Mouse (Mus musculus): ENCODE results near the gene Nfyc. TPM values are rescaled to one million over a fixed set of nuclear protein-coding genes. Genes with fewer than 3 reads are reported as not detected.

Gene Nfyc
- polyA plus RNA-seq, 1 experiment from 2014 or later: 44.8 TPM

DNA sequence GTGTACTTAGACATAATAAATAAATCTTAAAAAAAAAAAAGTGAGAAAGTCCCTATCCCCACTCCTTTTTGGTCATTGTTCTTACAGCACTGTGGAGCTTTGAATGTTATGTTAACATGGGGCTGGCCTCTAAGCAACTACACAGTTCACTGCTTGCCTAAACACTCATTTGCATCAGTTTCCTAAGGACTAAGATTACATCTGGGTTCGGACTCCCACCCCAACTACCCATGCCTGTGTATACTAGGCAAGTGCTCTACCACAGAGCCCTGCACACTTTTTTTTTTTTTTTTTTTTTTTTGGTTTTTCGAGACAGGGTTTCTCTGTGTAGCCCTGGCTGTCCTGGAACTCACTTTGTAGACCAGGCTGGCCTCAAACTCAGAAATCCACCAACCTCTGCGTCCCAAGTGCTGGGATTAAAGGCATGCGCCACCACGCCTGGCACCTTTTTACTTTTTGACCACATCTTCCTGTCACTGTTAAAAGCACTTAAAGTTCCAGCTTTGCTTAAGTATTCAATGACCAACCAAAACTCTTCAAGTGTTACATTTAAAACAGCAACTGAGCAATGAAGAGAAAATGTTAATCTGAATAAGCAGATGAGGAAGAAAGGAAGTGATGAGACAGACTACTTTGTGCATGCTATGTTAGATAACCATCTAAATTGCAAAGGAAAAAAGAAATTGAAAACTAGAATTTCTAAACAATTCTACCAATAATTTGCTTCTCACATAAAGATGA, 33.2 kb downstream of the Nfyc start:
- no peak for ATAC-seq (ENCODE audit: low FRiP score, low TSS enrichment)
- no peak for TF ChIP-seq CTCF (IDR thresholded peaks at IDR 0.05; ENCODE audit: low read depth)
- TF ChIP-seq EP300 (optimal IDR thresholded peaks at IDR 0.05): no peak
- Histone ChIP-seq H3K4me1 (replicated peaks; ENCODE audit: control insufficient read depth, insufficient read depth) (no peaks in the 10 kb centered on the region; the same call in 1 of the 2 replicates), H3K27ac (replicated peaks) (no peak overlapping the region), H3K36me3 (ENCODE audit: control insufficient read depth, insufficient read depth, low read length) (no peaks in the 10 kb centered on the region), H3K9me3 (ENCODE audit: control insufficient read depth, low read length) (no peaks in the 10 kb centered on the region), H3K4me2 (replicated peaks; ENCODE audit: low read depth) (no peak overlapping the region), H3K4me3 (ENCODE audit: low read depth, low read length) (no peak overlapping the region), H3K27me3 (ENCODE audit: control insufficient read depth, insufficient read depth, low read length) (no peaks in the 10 kb centered on the region), H3K9ac (ENCODE audit: low read length) (no peak overlapping the region)
- DNase-seq (ENCODE audit: low spot score): no peak
- WGBS: 93% methylated on average over 4 of the region's 5 CpGs

DNA sequence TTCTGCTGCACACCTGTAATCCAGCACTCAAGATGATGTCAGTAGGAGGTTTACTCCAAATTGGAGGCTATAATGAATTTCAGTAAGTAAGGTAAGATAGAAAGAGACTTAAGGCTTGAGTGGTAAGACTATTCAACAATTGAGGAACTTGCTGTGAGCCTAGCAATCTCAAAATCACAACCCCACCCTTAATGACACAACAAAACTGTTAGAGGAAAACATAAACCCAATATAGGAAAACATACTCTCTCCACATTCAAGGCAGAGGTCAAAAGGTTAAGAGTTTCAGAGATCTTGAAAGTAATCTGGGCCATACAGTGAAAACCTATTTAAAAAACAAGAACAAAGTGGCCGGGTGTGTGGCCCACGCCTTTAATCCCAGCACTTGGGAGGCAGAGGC, 34.7 kb downstream of the Nfyc start:
- Histone ChIP-seq H3K36me3 (ENCODE audit: control insufficient read depth, insufficient read depth, low read length) (no peaks in the 10 kb centered on the region), H3K27ac (replicated peaks) (no peak overlapping the region), H3K27me3 (ENCODE audit: control insufficient read depth, insufficient read depth, low read length) (no peaks in the 10 kb centered on the region), H3K9me3 (ENCODE audit: control insufficient read depth, low read length) (no peaks in the 10 kb centered on the region), H3K4me2 (replicated peaks; ENCODE audit: low read depth) (no peak overlapping the region), H3K4me3 (ENCODE audit: low read depth, low read length) (no peak overlapping the region), H3K9ac (ENCODE audit: low read length) (no peak overlapping the region), H3K4me1 (replicated peaks; ENCODE audit: control insufficient read depth, insufficient read depth) (no peaks in the 10 kb centered on the region; the same call in 1 of the 2 replicates)
- ATAC-seq (ENCODE audit: low FRiP score, low TSS enrichment) (no peak), DNase-seq (ENCODE audit: low spot score) (no peak)
- 78% methylated on average over 2 of the region's 2 CpGs for WGBS
- TF ChIP-seq CTCF (IDR thresholded peaks at IDR 0.05; ENCODE audit: low read depth): no peak
- no peak for TF ChIP-seq EP300 (optimal IDR thresholded peaks at IDR 0.05)

DNA sequence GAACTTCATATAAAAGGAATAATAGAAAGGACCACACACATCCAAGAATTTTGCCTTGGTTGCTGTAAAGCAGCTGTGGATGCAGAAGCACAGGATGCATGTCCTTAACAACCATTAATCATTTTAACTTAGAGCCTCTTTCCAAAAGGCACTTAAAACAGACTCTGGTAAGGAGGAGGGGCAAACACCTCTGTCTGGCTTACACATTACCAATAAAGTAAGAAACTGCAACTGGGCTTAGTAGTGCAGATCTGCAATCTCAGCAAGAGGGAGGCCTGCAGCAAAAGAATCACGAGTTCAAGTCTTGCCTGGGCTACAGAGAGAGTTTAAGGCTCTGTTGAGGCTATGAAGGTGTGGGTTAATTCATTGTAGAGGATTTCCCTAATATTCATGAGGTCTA, 35.7 kb downstream of the Nfyc start:
- TF ChIP-seq CTCF (IDR thresholded peaks at IDR 0.05; ENCODE audit: low read depth): no peak
- no peak for TF ChIP-seq EP300 (optimal IDR thresholded peaks at IDR 0.05)

DNA sequence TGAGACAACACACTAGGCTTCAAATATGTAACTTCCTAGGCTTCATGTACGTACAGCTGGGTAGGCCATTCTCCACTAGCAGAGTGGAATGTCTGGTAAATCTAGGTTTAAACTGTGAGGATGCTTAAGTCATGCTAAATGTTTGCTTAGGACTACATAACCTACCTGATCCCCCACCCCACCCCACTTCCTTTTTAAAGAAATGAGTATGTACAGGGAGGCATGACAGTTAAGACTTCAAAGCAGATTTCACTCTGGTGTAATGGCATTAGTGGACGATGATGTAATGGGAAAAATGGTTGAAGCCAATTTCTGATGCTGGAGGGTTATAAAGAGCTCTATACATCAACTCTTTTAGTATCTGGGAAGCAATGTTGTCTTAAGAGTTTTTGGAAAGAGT, 38.5 kb downstream of the Nfyc start:
- Histone ChIP-seq H3K9me3 (ENCODE audit: control insufficient read depth, low read length) (no peaks in the 10 kb centered on the region), H3K4me2 (replicated peaks; ENCODE audit: low read depth) (no peak overlapping the region), H3K4me1 (replicated peaks; ENCODE audit: control insufficient read depth, insufficient read depth) (no peaks in the 10 kb centered on the region), H3K27me3 (ENCODE audit: control insufficient read depth, insufficient read depth, low read length) (no peaks in the 10 kb centered on the region), H3K27ac (replicated peaks) (no peak overlapping the region), H3K4me3 (ENCODE audit: low read depth, low read length) (no peak overlapping the region), H3K9ac (ENCODE audit: low read length) (no peak overlapping the region), H3K36me3 (ENCODE audit: control insufficient read depth, insufficient read depth, low read length) (peaks cover 2% of the 10 kb centered on the region)
- no peak for TF ChIP-seq EP300 (optimal IDR thresholded peaks at IDR 0.05)
- no peak for TF ChIP-seq CTCF (IDR thresholded peaks at IDR 0.05; ENCODE audit: low read depth)
- WGBS: 74% methylated on average over 2 of the region's 2 CpGs
- ATAC-seq (ENCODE audit: low FRiP score, low TSS enrichment): no peak
- DNase-seq (ENCODE audit: low spot score): no peak

More for the DNA sequence above, 35.7 kb downstream of the Nfyc start:
- H3K9ac ChIP-seq (ENCODE audit: low read length): no peak overlapping the region
- 80% methylated on average over 1 of the region's 1 CpGs for WGBS
- H3K4me3 ChIP-seq (ENCODE audit: low read depth, low read length): no peak overlapping the region
- ATAC-seq (ENCODE audit: low FRiP score, low TSS enrichment): no peak
- H3K36me3 ChIP-seq (ENCODE audit: control insufficient read depth, insufficient read depth, low read length): no peaks in the 10 kb centered on the region
- H3K27ac ChIP-seq (replicated peaks): no peak overlapping the region
- no peak for DNase-seq (ENCODE audit: low spot score)
- H3K9me3 ChIP-seq (ENCODE audit: control insufficient read depth, low read length): no peaks in the 10 kb centered on the region
- no peaks in the 10 kb centered on the region; the same call in 1 of the 2 replicates for H3K4me1 ChIP-seq (replicated peaks; ENCODE audit: control insufficient read depth, insufficient read depth)
- no peaks in the 10 kb centered on the region for H3K27me3 ChIP-seq (ENCODE audit: control insufficient read depth, insufficient read depth, low read length)
- no peak overlapping the region for H3K4me2 ChIP-seq (replicated peaks; ENCODE audit: low read depth)

DNA sequence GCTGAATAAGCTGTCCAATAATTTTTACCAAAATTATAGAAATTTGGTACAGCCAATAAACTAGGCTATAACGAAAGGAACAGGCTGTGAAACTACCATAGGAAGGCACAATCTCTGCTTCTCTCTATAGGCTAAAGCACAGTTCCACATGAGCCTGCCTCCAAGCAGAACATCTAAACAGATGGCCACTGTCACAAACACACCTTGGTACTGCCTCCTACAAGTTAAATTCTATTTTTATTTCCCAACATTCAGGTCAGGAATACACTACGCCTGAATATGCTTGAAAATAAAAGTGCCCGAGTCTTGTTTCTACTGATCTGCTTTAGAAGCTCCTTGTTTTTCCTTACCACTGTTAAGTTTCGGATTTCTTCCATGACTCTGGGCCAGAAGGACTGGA, 41.3 kb downstream of the Nfyc start:
- H3K4me2 ChIP-seq (replicated peaks; ENCODE audit: low read depth): no peak overlapping the region
- WGBS: 96% methylated on average over 4 of the region's 4 CpGs
- no peaks in the 10 kb centered on the region for H3K4me1 ChIP-seq (replicated peaks; ENCODE audit: control insufficient read depth, insufficient read depth)
- no peak overlapping the region for H3K27ac ChIP-seq (replicated peaks)
- DNase-seq (ENCODE audit: low spot score): no peak
- H3K9me3 ChIP-seq (ENCODE audit: control insufficient read depth, low read length): no peaks in the 10 kb centered on the region
- H3K27me3 ChIP-seq (ENCODE audit: control insufficient read depth, insufficient read depth, low read length): no peaks in the 10 kb centered on the region
- H3K4me3 ChIP-seq (ENCODE audit: low read depth, low read length): no peak overlapping the region
- H3K36me3 ChIP-seq (ENCODE audit: control insufficient read depth, insufficient read depth, low read length): peaks cover 7% of the 10 kb centered on the region
- TF ChIP-seq EP300 (optimal IDR thresholded peaks at IDR 0.05) (no peak), CTCF (IDR thresholded peaks at IDR 0.05; ENCODE audit: low read depth) (no peak)
- no peak overlapping the region for H3K9ac ChIP-seq (ENCODE audit: low read length)
- ATAC-seq (ENCODE audit: low FRiP score, low TSS enrichment): no peak

DNA sequence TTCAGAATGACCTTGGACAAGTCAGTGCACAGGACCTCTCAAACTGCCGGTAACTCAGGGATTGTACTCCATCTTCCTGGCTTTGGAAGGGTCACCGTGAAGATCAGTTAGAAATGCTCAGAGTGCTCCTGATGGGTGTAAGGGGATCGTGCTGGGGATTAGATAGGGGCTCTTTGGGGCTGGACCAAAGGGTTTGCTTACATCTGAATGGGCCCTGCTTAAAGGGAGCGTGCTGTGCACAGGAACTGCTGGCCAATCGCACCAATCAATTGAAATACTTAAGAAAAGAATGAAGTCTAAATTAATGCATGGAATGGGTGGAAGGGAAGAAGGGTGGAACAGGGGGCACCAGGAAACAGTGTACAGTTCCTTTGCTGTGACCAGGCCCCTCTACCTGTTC, 75.6 kb downstream of the Nfyc start:
- no peak for TF ChIP-seq EP300 (optimal IDR thresholded peaks at IDR 0.05)
- TF ChIP-seq CTCF (IDR thresholded peaks at IDR 0.05; ENCODE audit: low read depth): no peak
- Histone ChIP-seq H3K4me2 (replicated peaks; ENCODE audit: low read depth) (no peak overlapping the region), H3K27ac (replicated peaks) (no peak overlapping the region), H3K4me3 (ENCODE audit: low read depth, low read length) (no peak overlapping the region), H3K36me3 (ENCODE audit: control insufficient read depth, insufficient read depth, low read length) (peaks cover 17% of the 10 kb centered on the region), H3K9me3 (ENCODE audit: control insufficient read depth, low read length) (no peaks in the 10 kb centered on the region), H3K9ac (ENCODE audit: low read length) (no peak overlapping the region), H3K4me1 (replicated peaks; ENCODE audit: control insufficient read depth, insufficient read depth) (no peaks in the 10 kb centered on the region), H3K27me3 (ENCODE audit: control insufficient read depth, insufficient read depth, low read length) (no peaks in the 10 kb centered on the region)
- no peak for DNase-seq (ENCODE audit: low spot score)
- WGBS: 61% methylated on average over 5 of the region's 5 CpGs
- ATAC-seq (ENCODE audit: low FRiP score, low TSS enrichment): no peak

All from stomach, postnatal 0 days (tissue).